Mouse (Mus musculus) limb, embryonic 11.5 days (tissue): ENCODE data around the gene Ppp2r1b. TPM values are rescaled to one million over a fixed set of nuclear protein-coding genes. Genes with fewer than 3 reads are reported as not detected.

Experiments used
- ATAC-seq: fragments of 200-750 bp; cut with Nextera tagmentation; 2 replicates; pipeline ENCODE4 v1.8.0; 2017; ENCODE audit warnings: low read depth; ENCODE audit not compliant: insufficient number of reproducible peaks, low FRiP score, low TSS enrichment
- DNase-seq: peaks from one replicate; pipeline ENCODE4 v3.0.0-alpha.2; 2015; ENCODE audit warnings: low spot score
- H3K27ac ChIP-seq: fragments of 300-500 bp; sonication (generic); replicated peaks from 2 replicates; pipeline ENCODE4 v1.5.1; 2014; ENCODE audit warnings: low read depth, mild to moderate bottlenecking, low read length
- H3K27me3 ChIP-seq: fragments of 300-500 bp; sonication (generic); 2 replicates; pipeline ENCODE4 v1.6.1; 2014; ENCODE audit warnings: mild to moderate bottlenecking, low read length, mixed read lengths; ENCODE audit not compliant: control insufficient read depth, insufficient read depth
- H3K36me3 ChIP-seq: fragments of 300-500 bp; sonication (generic); 2 replicates; pipeline ENCODE4 v1.6.1; 2014; ENCODE audit warnings: mild to moderate bottlenecking, low read length, moderate library complexity, mixed read lengths; ENCODE audit not compliant: control insufficient read depth, insufficient read depth
- H3K4me1 ChIP-seq: fragments of 300-500 bp; sonication (generic); 2 replicates; pipeline ENCODE4 v1.6.1; 2014; ENCODE audit warnings: low read length, mixed read lengths; ENCODE audit not compliant: control insufficient read depth, insufficient read depth
- H3K4me2 ChIP-seq: fragments of 300-500 bp; sonication (generic); 2 replicates; pipeline ENCODE4 v1.6.1; 2014; ENCODE audit warnings: low read depth, mild to moderate bottlenecking, moderate library complexity; ENCODE audit not compliant: severe bottlenecking
- H3K4me3 ChIP-seq: fragments of 300-500 bp; sonication (generic); 2 replicates; pipeline ENCODE4 v1.5.1; 2014; ENCODE audit warnings: low read depth, low read length
- H3K9ac ChIP-seq: fragments of 300-500 bp; sonication (generic); 2 replicates; pipeline ENCODE4 v1.6.1; 2014; ENCODE audit warnings: mild to moderate bottlenecking, low read length
- H3K9me3 ChIP-seq: fragments of 300-500 bp; sonication (generic); 2 replicates; pipeline ENCODE4 v1.6.1; 2016; ENCODE audit warnings: low read length; ENCODE audit not compliant: control insufficient read depth
- WGBS: fragments of 180-500 bp; shearing (Covaris S2); extraction: QIAGEN DNeasy Blood & Tissue Kit; methylation state at CpG from one replicate; pipeline ENCODE4 v1.1.7; 2014; 5-methylcytosine and 5-hydroxymethylcytosine counted together
- polyA plus RNA-seq: library from polyadenylated mRNA; unstranded; fragments of >200 nt; fragmentation: Nextera tagmentation; extraction: Ambion mirVana; gene quantifications from 2 replicates; pipeline ENCODE4 v1.2.1, GENCODE M21; 2014

Gene Ppp2r1b
- 126 and 133 TPM in 2 replicates for polyA plus RNA-seq

- no peak within 1 kb of the TSS for H3K9ac ChIP-seq
- ATAC-seq (no peak), DNase-seq (no peak)
- H3K4me1 ChIP-seq: no peaks in the 10 kb centered on the region
- no peaks in the 10 kb centered on the region for H3K27me3 ChIP-seq
- 92% methylated on average over 3 of the region's 3 CpGs for WGBS
- no peak within 1 kb of the TSS for H3K4me3 ChIP-seq
- no peaks in the 10 kb centered on the region for H3K9me3 ChIP-seq
- no peak within 1 kb of the TSS for H3K27ac ChIP-seq
- H3K4me2 ChIP-seq: no peak within 1 kb of the TSS
- H3K36me3 ChIP-seq: no peaks in the 10 kb centered on the region; the same call in none of the 2 replicates
Measured at GRCm38 (mm10) chr9:50845081-50845480, at the start of gene Ppp2r1b. TSS of gene Ppp2r1b (plus strand) at chr9:50845301.

DNA sequence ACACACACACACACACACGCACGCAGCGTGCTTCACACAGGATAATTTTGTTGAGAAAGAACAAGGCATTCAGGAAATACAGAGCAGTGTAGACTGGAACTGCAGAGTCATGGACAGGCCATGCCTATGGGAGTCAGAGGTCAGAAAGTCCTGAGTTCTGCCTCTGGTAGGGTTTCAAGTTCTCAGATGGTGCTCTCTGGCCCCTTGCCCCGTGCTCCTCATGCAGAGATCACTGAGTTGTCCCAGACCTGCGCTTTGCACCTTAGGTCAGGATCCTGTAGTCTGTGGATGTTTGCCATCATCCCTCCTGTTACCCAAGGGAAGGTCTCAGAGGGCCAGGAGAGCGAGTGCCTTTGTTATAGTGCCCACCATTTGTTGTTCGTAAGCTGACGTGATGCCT, 48.3 kb upstream of the Ppp2r1b start:
- peaks cover 3% of the 10 kb centered on the region; the same call in 1 of the 2 replicates for H3K36me3 ChIP-seq
- 84% methylated on average over 8 of the region's 8 CpGs for WGBS
- H3K27me3 ChIP-seq: no peaks in the 10 kb centered on the region

DNA sequence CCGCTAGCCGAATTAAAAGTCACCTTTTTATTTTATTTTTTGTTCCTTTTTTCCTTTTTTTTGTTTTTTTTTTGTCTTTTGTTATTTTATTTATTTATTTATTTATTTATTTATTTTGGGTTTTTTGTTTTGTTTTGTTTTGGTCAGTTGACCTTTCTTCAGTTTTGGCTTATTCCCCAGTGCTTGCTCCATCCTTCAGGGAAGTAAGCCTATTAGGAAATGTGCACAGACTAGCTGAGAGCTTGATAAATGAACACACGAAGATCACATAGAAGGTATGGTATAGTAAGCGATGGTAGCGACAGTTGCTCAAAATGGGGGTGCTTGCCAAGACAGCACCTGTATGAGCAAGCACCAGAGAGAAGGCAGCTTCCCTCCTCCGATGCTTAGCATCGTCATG, 47.5 kb upstream of the Ppp2r1b start:
- no peak overlapping the region for H3K4me2 ChIP-seq
- 94% methylated on average over 7 of the region's 7 CpGs for WGBS
- H3K9me3 ChIP-seq: no peaks in the 10 kb centered on the region
- no peak overlapping the region for H3K27ac ChIP-seq
- H3K27me3 ChIP-seq: no peaks in the 10 kb centered on the region
- no peaks in the 10 kb centered on the region for H3K4me1 ChIP-seq
- DNase-seq (no peak), ATAC-seq (no peak)
- no peak overlapping the region for H3K4me3 ChIP-seq
- H3K9ac ChIP-seq: no peak overlapping the region
- H3K36me3 ChIP-seq: peaks cover 2% of the 10 kb centered on the region; the same call in 1 of the 2 replicates

More for the DNA sequence above, 48.3 kb upstream of the Ppp2r1b start:
- H3K27ac ChIP-seq: no peak overlapping the region
- no peak overlapping the region for H3K4me3 ChIP-seq
- no peak overlapping the region for H3K4me2 ChIP-seq
- no peak for ATAC-seq
- DNase-seq: no peak
- H3K9me3 ChIP-seq: no peaks in the 10 kb centered on the region
- H3K4me1 ChIP-seq: no peaks in the 10 kb centered on the region
- H3K9ac ChIP-seq: no peak overlapping the region

- Histone ChIP-seq H3K27me3 (no peaks in the 10 kb centered on the region), H3K4me3 (no peak overlapping the region), H3K9ac (no peak overlapping the region), H3K4me2 (no peak overlapping the region), H3K9me3 (no peaks in the 10 kb centered on the region), H3K4me1 (no peaks in the 10 kb centered on the region), H3K27ac (no peak overlapping the region), H3K36me3 (peaks cover 1% of the 10 kb centered on the region; the same call in 1 of the 2 replicates)
- DNase-seq (no peak), ATAC-seq (no peak)
- WGBS: 85% methylated on average over 5 of the region's 5 CpGs
Measured at GRCm38 (mm10) chr9:50798368-50798767, 46.7 kb upstream of the Ppp2r1b start.

GRCm38 (mm10) chr9:50800985-50801384, 44.1 kb upstream of the Ppp2r1b start:
- Histone ChIP-seq H3K36me3 (peaks cover 3% of the 10 kb centered on the region; the same call in 1 of the 2 replicates), H3K27ac (no peak overlapping the region), H3K4me1 (no peaks in the 10 kb centered on the region), H3K9ac (no peak overlapping the region), H3K4me2 (no peak overlapping the region), H3K9me3 (no peaks in the 10 kb centered on the region), H3K4me3 (no peak overlapping the region), H3K27me3 (no peaks in the 10 kb centered on the region)
- WGBS: 66% methylated on average over 2 of the region's 2 CpGs
- DNase-seq: peak; percentile 31
- ATAC-seq: no peak

DNA sequence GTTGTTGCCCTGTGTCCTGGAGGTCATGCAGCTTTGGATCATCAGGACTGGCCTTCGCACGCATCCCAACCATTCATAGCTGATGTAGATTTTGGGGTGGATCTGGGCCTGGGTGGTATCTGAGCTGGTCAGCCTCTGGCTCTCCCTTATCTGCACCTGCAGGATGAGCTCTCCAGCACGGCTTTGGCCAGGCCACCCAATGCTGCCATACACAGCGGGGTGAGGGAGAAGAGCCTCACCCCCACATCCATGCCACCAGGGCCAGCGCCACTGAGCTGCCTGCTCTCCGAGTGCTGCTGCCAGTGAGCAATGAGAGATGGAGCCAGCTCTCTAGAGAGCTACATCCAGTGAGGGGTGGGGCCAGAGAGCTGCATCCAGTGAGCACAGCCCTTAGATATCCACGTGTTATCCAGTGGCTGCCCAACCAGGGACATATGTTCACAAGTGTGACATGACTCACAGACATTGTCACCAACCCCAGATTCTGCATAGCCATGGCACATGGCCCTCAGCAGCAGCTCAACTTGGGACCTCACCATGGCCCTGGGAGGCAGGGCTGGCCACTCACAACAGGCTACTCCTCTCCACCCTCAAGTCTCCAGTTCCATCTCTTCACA, 41.9 kb upstream of the Ppp2r1b start:
- H3K4me3 ChIP-seq: no peak overlapping the region
- no peaks in the 10 kb centered on the region for H3K4me1 ChIP-seq
- no peak for DNase-seq
- H3K27me3 ChIP-seq: no peaks in the 10 kb centered on the region
- peaks cover 3% of the 10 kb centered on the region; the same call in 1 of the 2 replicates for H3K36me3 ChIP-seq
- no peaks in the 10 kb centered on the region for H3K9me3 ChIP-seq
- no peak overlapping the region for H3K9ac ChIP-seq
- no peak overlapping the region for H3K27ac ChIP-seq
- WGBS: 86% methylated on average over 7 of the region's 7 CpGs
- ATAC-seq: 0 out of 2 replicates have a peak, but pooled peaks have one; percentile 57
- H3K4me2 ChIP-seq: no peak overlapping the region

GRCm38 (mm10) chr9:50808471-50808870, 36.6 kb upstream of the Ppp2r1b start:
- WGBS: 91% methylated on average over 6 of the region's 6 CpGs

GRCm38 (mm10) chr9:50809146-50809545, 36.0 kb upstream of the Ppp2r1b start:
- H3K9me3 ChIP-seq: no peaks in the 10 kb centered on the region
- H3K4me3 ChIP-seq: no peak overlapping the region
- ATAC-seq (no peak), DNase-seq (no peak)
- H3K27me3 ChIP-seq: no peaks in the 10 kb centered on the region
- H3K4me1 ChIP-seq: no peaks in the 10 kb centered on the region
- no peak overlapping the region for H3K9ac ChIP-seq
- H3K36me3 ChIP-seq: peaks cover 9% of the 10 kb centered on the region
- no peak overlapping the region for H3K4me2 ChIP-seq
- WGBS: 91% methylated on average over 13 of the region's 13 CpGs
- H3K27ac ChIP-seq: no peak overlapping the region

More at GRCm38 (mm10) chr9:50808471-50808870, 36.6 kb upstream of the Ppp2r1b start:
- Histone ChIP-seq H3K27me3 (no peaks in the 10 kb centered on the region), H3K36me3 (peaks cover 6% of the 10 kb centered on the region), H3K4me1 (no peaks in the 10 kb centered on the region), H3K9me3 (no peaks in the 10 kb centered on the region), H3K27ac (no peak overlapping the region), H3K9ac (no peak overlapping the region), H3K4me3 (no peak overlapping the region), H3K4me2 (no peak overlapping the region)
- no peak for ATAC-seq
- DNase-seq: no peak

DNA sequence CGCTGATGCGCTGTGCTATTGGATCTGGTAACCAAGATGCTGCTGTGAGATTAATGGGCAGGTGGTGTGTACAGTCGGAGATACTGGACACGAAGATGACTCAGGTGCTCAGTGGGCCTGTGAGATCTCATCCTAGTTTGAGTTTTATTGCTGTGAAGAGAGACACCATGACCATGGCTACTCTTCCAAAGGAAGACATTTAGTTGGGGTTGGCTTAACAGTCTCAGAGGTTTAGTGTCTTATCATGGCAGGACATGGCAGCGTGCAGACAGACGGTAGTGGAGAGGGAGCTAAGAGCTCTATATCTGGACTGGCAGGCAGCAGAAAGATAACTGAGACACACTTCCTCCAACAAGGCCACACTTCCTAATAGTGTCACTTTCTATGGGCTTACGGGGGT, 33.9 kb upstream of the Ppp2r1b start:
- H3K27ac ChIP-seq: no peak overlapping the region
- H3K4me3 ChIP-seq: no peak overlapping the region
- 97% methylated on average over 7 of the region's 7 CpGs for WGBS
- H3K9ac ChIP-seq: no peak overlapping the region
- no peak for ATAC-seq
- H3K36me3 ChIP-seq: peaks cover 10% of the 10 kb centered on the region
- H3K9me3 ChIP-seq: no peaks in the 10 kb centered on the region
- DNase-seq: no peak
- no peaks in the 10 kb centered on the region for H3K27me3 ChIP-seq
- H3K4me1 ChIP-seq: no peaks in the 10 kb centered on the region
- no peak overlapping the region for H3K4me2 ChIP-seq
